Mouse (Mus musculus) forebrain, embryonic 11.5 days (tissue): ENCODE results near the gene Trim69. TPM values are rescaled to one million over a fixed set of nuclear protein-coding genes. Genes with fewer than 3 reads are reported as not detected.
"Not testable (repeated sequence)": the region's sequence is repeated elsewhere in the genome, so short reads cannot be mapped to it uniquely, and the experiment has no call there.

Source experiments
- ATAC-seq: fragments of 200-750 bp; cut with Nextera tagmentation; replicated peaks from 2 replicates; pipeline ENCODE4 v1.8.0; 2017; ENCODE audit warnings: moderate TSS enrichment; ENCODE audit not compliant: low FRiP score
- DNase-seq: peaks from one replicate; pipeline ENCODE4 v3.0.0-alpha.2; 2017; ENCODE audit warnings: low spot score
- H3K27ac ChIP-seq: fragments of 300-500 bp; sonication (generic); 2 replicates; pipeline ENCODE4 v1.5.1; 2014; ENCODE audit warnings: low read depth, low read length
- H3K27me3 ChIP-seq: fragments of 300-500 bp; sonication (generic); 2 replicates; pipeline ENCODE4 v1.6.1; 2014; ENCODE audit warnings: mild to moderate bottlenecking, low read length, mixed read lengths; ENCODE audit not compliant: control insufficient read depth, insufficient read depth
- H3K36me3 ChIP-seq: fragments of 300-500 bp; sonication (generic); 2 replicates; pipeline ENCODE4 v1.6.1; 2014; ENCODE audit warnings: mild to moderate bottlenecking, low read length, moderate library complexity, mixed read lengths; ENCODE audit not compliant: control insufficient read depth, insufficient read depth
- H3K4me1 ChIP-seq: fragments of 300-500 bp; sonication (generic); replicated peaks from 2 replicates; pipeline ENCODE4 v1.6.1; 2014; ENCODE audit warnings: low read length, mixed read lengths; ENCODE audit not compliant: control insufficient read depth, insufficient read depth
- H3K4me2 ChIP-seq: fragments of 300-500 bp; sonication (generic); 2 replicates; pipeline ENCODE4 v1.6.1; 2014; ENCODE audit warnings: low read depth, mild to moderate bottlenecking, low read length, moderate library complexity, mixed read lengths; ENCODE audit not compliant: severe bottlenecking
- H3K4me3 ChIP-seq: fragments of 300-500 bp; sonication (generic); 2 replicates; pipeline ENCODE4 v1.5.1; 2014; ENCODE audit warnings: low read depth, low read length
- H3K9ac ChIP-seq: fragments of 300-500 bp; sonication (generic); 2 replicates; pipeline ENCODE4 v1.6.1; 2014; ENCODE audit warnings: low read length
- H3K9me3 ChIP-seq: fragments of 300-500 bp; sonication (generic); 2 replicates; pipeline ENCODE4 v1.6.1; 2016; ENCODE audit warnings: low read length, mixed read lengths; ENCODE audit not compliant: control insufficient read depth
- WGBS: fragments of 180-500 bp; shearing (Covaris S2); extraction: QIAGEN DNeasy Blood & Tissue Kit; methylation state at CpG from one replicate; pipeline ENCODE4 v1.1.7; 2014; 5-methylcytosine and 5-hydroxymethylcytosine counted together
- polyA plus RNA-seq: library from polyadenylated mRNA; unstranded; fragments of >200 nt; fragmentation: Nextera tagmentation; extraction: Ambion mirVana; gene quantifications from 2 replicates; pipeline ENCODE4 v1.2.1, GENCODE M21; 2014

The Trim69 gene
- polyA plus RNA-seq, 1 experiment from 2014 or later = not detected

GRCm38 (mm10) chr2:122210534-122211228 lies 50.2 kb downstream of the Trim69 start:
- H3K4me3 ChIP-seq = no peak overlapping the region
- no peak overlapping the region for H3K4me2 ChIP-seq
- H3K27me3 ChIP-seq = no peaks in the 10 kb centered on the region
- H3K27ac ChIP-seq = no peak overlapping the region
- WGBS = 50% methylated on average over 3 of the region's 3 CpGs
- H3K4me1 ChIP-seq = no peaks in the 10 kb centered on the region; the same call in 1 of the 2 replicates
- ATAC-seq (no peak), DNase-seq (no peak)
- H3K9me3 ChIP-seq = no peaks in the 10 kb centered on the region
- H3K36me3 ChIP-seq = no peaks in the 10 kb centered on the region
- no peak overlapping the region for H3K9ac ChIP-seq

GRCm38 (mm10) chr2:122217075-122217474 lies 56.6 kb downstream of the Trim69 start:
- H3K9ac ChIP-seq, H3K4me2 ChIP-seq, H3K4me3 ChIP-seq, ATAC-seq, DNase-seq, H3K4me1 ChIP-seq, H3K27me3 ChIP-seq, H3K9me3 ChIP-seq, H3K27ac ChIP-seq, H3K36me3 ChIP-seq: not testable (repeated sequence)
- 94% methylated on average over 4 of the region's 4 CpGs for WGBS

GRCm38 (mm10) chr2:122218234-122218633 lies 57.7 kb downstream of the Trim69 start:
- 69% methylated on average over 2 of the region's 2 CpGs for WGBS
- no peaks in the 10 kb centered on the region for H3K36me3 ChIP-seq
- H3K9me3 ChIP-seq = no peaks in the 10 kb centered on the region
- H3K27me3 ChIP-seq = no peaks in the 10 kb centered on the region
- DNase-seq (no peak), ATAC-seq (no peak)
- H3K4me2 ChIP-seq = no peak overlapping the region
- H3K27ac ChIP-seq = no peak overlapping the region
- no peaks in the 10 kb centered on the region for H3K4me1 ChIP-seq
- no peak overlapping the region for H3K4me3 ChIP-seq
- no peak overlapping the region for H3K9ac ChIP-seq

GRCm38 (mm10) chr2:122221378-122221777 lies 60.9 kb downstream of the Trim69 start:
- no peak for ATAC-seq
- WGBS = 86% methylated on average over 4 of the region's 4 CpGs

GRCm38 (mm10) chr2:122221798-122222197 lies 61.3 kb downstream of the Trim69 start:
- WGBS = 72% methylated on average over 5 of the region's 5 CpGs
- Histone ChIP-seq H3K9ac (no peak overlapping the region), H3K36me3 (no peaks in the 10 kb centered on the region), H3K27ac (no peak overlapping the region), H3K9me3 (no peaks in the 10 kb centered on the region), H3K27me3 (no peaks in the 10 kb centered on the region), H3K4me1 (no peaks in the 10 kb centered on the region), H3K4me2 (no peak overlapping the region), H3K4me3 (no peak overlapping the region)
- DNase-seq (no peak), ATAC-seq (no peak)

More at GRCm38 (mm10) chr2:122221378-122221777, 60.9 kb downstream of the Trim69 start:
- Histone ChIP-seq H3K36me3 (no peaks in the 10 kb centered on the region), H3K4me2 (no peak overlapping the region), H3K9ac (no peak overlapping the region), H3K4me3 (no peak overlapping the region), H3K9me3 (no peaks in the 10 kb centered on the region), H3K27me3 (no peaks in the 10 kb centered on the region), H3K4me1 (no peaks in the 10 kb centered on the region), H3K27ac (no peak overlapping the region)
- no peak for DNase-seq

GRCm38 (mm10) chr2:122222272-122222671 lies 61.8 kb downstream of the Trim69 start:
- Histone ChIP-seq H3K4me2 (no peak overlapping the region), H3K4me3 (no peak overlapping the region), H3K9me3 (no peaks in the 10 kb centered on the region), H3K27me3 (no peaks in the 10 kb centered on the region), H3K36me3 (no peaks in the 10 kb centered on the region), H3K4me1 (no peaks in the 10 kb centered on the region), H3K9ac (no peak overlapping the region), H3K27ac (no peak overlapping the region)
- DNase-seq = no peak
- ATAC-seq = no peak
- 95% methylated on average over 5 of the region's 5 CpGs for WGBS

- Histone ChIP-seq H3K4me2 (no peak overlapping the region), H3K27ac (no peak overlapping the region), H3K4me1 (no peaks in the 10 kb centered on the region), H3K4me3 (no peak overlapping the region), H3K9ac (no peak overlapping the region), H3K27me3 (no peaks in the 10 kb centered on the region), H3K36me3 (no peaks in the 10 kb centered on the region), H3K9me3 (no peaks in the 10 kb centered on the region)
- no peak for DNase-seq
- no peak for ATAC-seq
These were observed 63.2 kb downstream of the Trim69 start for GRCm38 (mm10) chr2:122223654-122224053.

Other genes starting within 250 kb of the Trim69 start
- 61.6 and 71.5 TPM in 2 replicates for gene Ctdspl2, start 204.7 kb upstream of the Trim69 start, polyA plus RNA-seq
- 0.33 TPM in 2 replicates for gene Mageb3, start 204.6 kb upstream of the Trim69 start, polyA plus RNA-seq
- 14.5 and 16.0 TPM in 2 replicates for gene Eif3j1, start 132.2 kb upstream of the Trim69 start, polyA plus RNA-seq
- gene Spg11, start 42.3 kb upstream of the Trim69 start, polyA plus RNA-seq = 16.0 and 17.9 TPM in 2 replicates
- 98.5 and 101 TPM in 2 replicates for gene B2m, start 13.0 kb upstream of the Trim69 start, polyA plus RNA-seq
- not detected in 2 replicates for gene Patl2, start 25.5 kb downstream of the Trim69 start, polyA plus RNA-seq
- not detected in 2 replicates for gene Terb2, start 25.6 kb downstream of the Trim69 start, polyA plus RNA-seq
- 28.4 and 31.7 TPM in 2 replicates for gene Sord, start 74.0 kb downstream of the Trim69 start, polyA plus RNA-seq
- not detected in 2 replicates for gene Duox2, start 137.7 kb downstream of the Trim69 start, polyA plus RNA-seq
- not detected in 2 replicates for gene Duoxa2, start 138.2 kb downstream of the Trim69 start, polyA plus RNA-seq
- not detected in 2 replicates for gene Duoxa1, start 153.0 kb downstream of the Trim69 start, polyA plus RNA-seq
- gene Duox1, start 155.0 kb downstream of the Trim69 start, polyA plus RNA-seq = 0.05 TPM in 1 of 2 replicates, not detected in the other
- 5.2 and 6.9 TPM in 2 replicates for gene Shf, start 208.5 kb downstream of the Trim69 start, polyA plus RNA-seq